8 mouse cellular contexts compared by ENCODE assay signal in the genomic region with DNA sequence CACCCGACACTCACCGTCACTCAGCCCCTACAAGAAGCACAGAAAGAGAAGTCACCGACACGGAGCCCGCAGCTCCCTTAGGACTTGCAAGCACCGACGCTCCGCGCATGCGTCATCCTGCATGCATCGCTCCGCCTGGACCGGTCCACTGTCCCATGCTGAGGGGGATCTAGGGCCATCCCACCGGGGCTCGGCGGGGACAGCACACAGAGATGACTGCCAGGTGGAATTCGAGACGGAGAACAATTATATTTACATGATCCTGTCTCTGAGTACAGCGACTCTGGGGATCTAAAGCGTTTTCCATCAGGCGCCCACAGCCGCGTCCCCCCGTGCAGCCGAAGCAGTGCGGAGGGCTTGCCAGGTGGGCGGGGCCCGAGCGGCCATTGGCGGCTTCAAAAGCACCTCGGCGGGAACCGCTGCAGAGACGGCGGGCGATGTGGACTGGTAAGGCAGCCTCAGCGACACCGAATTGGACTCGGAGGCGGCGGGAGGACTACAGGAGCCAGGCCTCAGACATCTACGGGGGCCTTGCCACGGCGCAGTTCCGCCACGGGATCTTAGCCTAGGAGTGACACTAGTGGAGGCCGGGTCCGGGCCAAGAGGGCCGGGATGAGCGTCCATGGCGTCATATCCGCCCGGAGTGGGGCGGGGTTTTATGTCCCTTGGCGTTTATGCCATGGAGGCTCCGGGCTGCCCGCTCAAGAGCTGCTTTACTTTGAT. TPM values are rescaled to one million over a fixed set of nuclear protein-coding genes. Genes with fewer than 3 reads are reported as not detected.
DNase-seq lines count a peak whose midpoint lies in the region; ATAC-seq lines count a peak whose summit lies in the region.

Gene Cmc2 (minus strand): TSS at position 119 of the 723 bp plus-strand sequence.
Gene Cenpn (plus strand): TSS at position 394 of the 723 bp plus-strand sequence.

- peaks cover 18% of the 10 kb centered on the region; the same call in 1 of the 2 replicates for H3K4me1 ChIP-seq in heart, embryonic 10.5 days
- peaks cover 20% of the 10 kb centered on the region for H3K4me1 ChIP-seq in kidney, embryonic 15.5 days

- no peaks in the 10 kb centered on the region for H3K9me3 ChIP-seq in heart, embryonic 10.5 days
- H3K9me3 ChIP-seq in kidney, embryonic 15.5 days (replicated peaks), result no peaks in the 10 kb centered on the region

- H3K4me3 ChIP-seq in heart, embryonic 10.5 days, result peak within 1 kb of the TSS; percentile 73
- H3K4me3 ChIP-seq in kidney, embryonic 15.5 days (replicated peaks), result peak within 1 kb of the TSS; percentile 82

- peak; percentile 94 to 95 for DNase-seq in B cell, adult 2 months
- peak; percentile 99 for DNase-seq in brain, adult 2 months (ENCODE audit: low read depth, low spot score)
- peak; percentile 97 for DNase-seq in heart, embryonic 10.5 days (ENCODE audit: low spot score)
- peak; percentile 95 for DNase-seq in liver
- DNase-seq in spleen, postnatal 4 days (ENCODE audit: low spot score in 2 of 2), result peak; percentile 92 to 97

- peak within 1 kb of the TSS; percentile 79 for H3K4me2 ChIP-seq in kidney, embryonic 15.5 days

- no peaks in the 10 kb centered on the region for H3K27me3 ChIP-seq in heart, embryonic 10.5 days (ENCODE audit: insufficient read depth, poor library complexity, severe bottlenecking)
- H3K27me3 ChIP-seq in kidney, embryonic 15.5 days, result no peaks in the 10 kb centered on the region

- H3K9ac ChIP-seq in kidney, embryonic 15.5 days, result peak within 1 kb of the TSS; percentile 83

- under 1% methylated on average over 57 of the region's 57 CpGs for WGBS in heart, embryonic 10.5 days
- WGBS in kidney, embryonic 15.5 days, result under 1% methylated on average over 57 of the region's 57 CpGs

- H3K36me3 ChIP-seq in heart, embryonic 10.5 days, result peaks cover 21% of the 10 kb centered on the region
- H3K36me3 ChIP-seq in kidney, embryonic 15.5 days, result peaks cover 37% of the 10 kb centered on the region

- ATAC-seq in erythroblast, adult 5-6 weeks (replicated peaks; ENCODE audit: low FRiP score, poor library complexity, severe bottlenecking), result peak; percentile 94
- ATAC-seq in kidney, embryonic 15.5 days (replicated peaks; ENCODE audit: low FRiP score), result peak; percentile 97
- peak; percentile 91 for ATAC-seq in monocyte, adult 5-6 weeks (replicated peaks; ENCODE audit: insufficient number of reproducible peaks, low FRiP score, low TSS enrichment, poor library complexity, severe bottlenecking)

- peak within 1 kb of the TSS; percentile 98 for H3K27ac ChIP-seq in heart, embryonic 10.5 days
- H3K27ac ChIP-seq in kidney, embryonic 15.5 days, result peak within 1 kb of the TSS; percentile 87

RNA-seq across cellular contexts. Expression of gene Cmc2, which starts in this region (rescaled TPM):
- total RNA-seq in erythroblast, adult 5-6 weeks (2015; ENCODE audit: low replicate concordance), result 12.5 and 20.0 TPM in 2 replicates
- total RNA-seq in erythroblast, adult 5-6 weeks (2017; ENCODE audit: low replicate concordance), result 26.9 and 35.7 TPM in 2 replicates
- polyA plus RNA-seq in heart, embryonic 10.5 days (2016; fragmentation: Nextera tagmentation; extraction: Ambion mirVana), result 82.0 and 104 TPM in 2 replicates
- 85.6 and 87.7 TPM in 2 replicates for polyA plus RNA-seq in kidney, embryonic 15.5 days (2015; fragmentation: Nextera tagmentation; extraction: Ambion mirVana)
- 4.8 to 15.3 TPM (median 11.9 TPM) in 3 replicates for total RNA-seq in monocyte, adult 5-6 weeks (2017)

RNA-seq across cellular contexts. Expression of gene Cenpn, which starts in this region (rescaled TPM):
- 14.2 and 14.6 TPM in 2 replicates for total RNA-seq in erythroblast, adult 5-6 weeks (2015; ENCODE audit: low replicate concordance)
- 11.0 and 11.9 TPM in 2 replicates for total RNA-seq in erythroblast, adult 5-6 weeks (2017; ENCODE audit: low replicate concordance)
- 36.9 and 45.5 TPM in 2 replicates for polyA plus RNA-seq in heart, embryonic 10.5 days (2016; fragmentation: Nextera tagmentation; extraction: Ambion mirVana)
- 42.6 and 45.9 TPM in 2 replicates for polyA plus RNA-seq in kidney, embryonic 15.5 days (2015; fragmentation: Nextera tagmentation; extraction: Ambion mirVana)
- 0.58 to 1.9 TPM (median 1.1 TPM) in 3 replicates for total RNA-seq in monocyte, adult 5-6 weeks (2017)

Comparison
In these comparisons a context has a peak if more than half of its experiments do, and no peak if none do; other contexts are left out.
1. Peak in every context shown above with its lines: DNase-seq, ATAC-seq, H3K4me3 ChIP-seq and H3K27ac ChIP-seq.